Mouse (Mus musculus): Measurements from ENCODE around the gene Arsg. TPM values are rescaled to one million over a fixed set of nuclear protein-coding genes. Genes with fewer than 3 reads are reported as not detected.
A peak's percentile ranks its signal among the peaks of the same experiment; 100 is the strongest.

Arsg gene
- polyA plus RNA-seq, 1 experiment: 5.8 TPM

- Histone ChIP-seq H3K36me3 (ENCODE audit: control insufficient read depth, insufficient read depth, low read length, poor library complexity, severe bottlenecking) (no peaks in the 10 kb centered on the region), H3K27me3 (ENCODE audit: control insufficient read depth, insufficient read depth, low read length, poor library complexity, severe bottlenecking) (no peaks in the 10 kb centered on the region)
- no peak for TF ChIP-seq EP300 (IDR thresholded peaks at IDR 0.05; ENCODE audit: insufficient read depth, low read depth, low read length)
- TF ChIP-seq POLR2A (IDR thresholded peaks at IDR 0.05; ENCODE audit: insufficient read depth, low read length): no peak
- no peak for TF ChIP-seq CTCF (IDR thresholded peaks at IDR 0.05; ENCODE audit: low read depth, low read length)
These were observed 86.1 kb downstream of the Arsg start for GRCm38 (mm10) chr11:109559241-109559640.

GRCm38 (mm10) chr11:109560793-109561257 is 87.7 kb downstream of the Arsg start:
- Histone ChIP-seq H3K4me3 (ENCODE audit: low read depth, low read length) (no peak overlapping the region), H3K4me1 (ENCODE audit: control insufficient read depth, insufficient read depth, low read length) (no peaks in the 10 kb centered on the region), H3K27ac (ENCODE audit: insufficient read depth, low read length) (no peak overlapping the region), H3K27me3 (ENCODE audit: control insufficient read depth, insufficient read depth, low read length, poor library complexity, severe bottlenecking) (no peaks in the 10 kb centered on the region), H3K36me3 (ENCODE audit: control insufficient read depth, insufficient read depth, low read length, poor library complexity, severe bottlenecking) (no peaks in the 10 kb centered on the region), H3K9ac (ENCODE audit: low read depth, poor library complexity, severe bottlenecking) (no peak overlapping the region), H3K9me3 (replicated peaks; ENCODE audit: control insufficient read depth, insufficient read depth, low read length, poor library complexity, severe bottlenecking) (no peaks in the 10 kb centered on the region)
- TF ChIP-seq EP300 (IDR thresholded peaks at IDR 0.05; ENCODE audit: insufficient read depth, low read depth, low read length) (no peak), CTCF (IDR thresholded peaks at IDR 0.05; ENCODE audit: low read depth, low read length) (peak; percentile 48)

More at GRCm38 (mm10) chr11:109559241-109559640, 86.1 kb downstream of the Arsg start:
- Histone ChIP-seq H3K4me3 (ENCODE audit: low read depth, low read length) (no peak overlapping the region), H3K9ac (ENCODE audit: low read depth, poor library complexity, severe bottlenecking) (no peak overlapping the region), H3K27ac (ENCODE audit: insufficient read depth, low read length) (no peak overlapping the region), H3K4me1 (ENCODE audit: control insufficient read depth, insufficient read depth, low read length) (no peaks in the 10 kb centered on the region), H3K9me3 (replicated peaks; ENCODE audit: control insufficient read depth, insufficient read depth, low read length, poor library complexity, severe bottlenecking) (no peaks in the 10 kb centered on the region)

GRCm38 (mm10) chr11:109561445-109561844 is 88.3 kb downstream of the Arsg start:
- no peaks in the 10 kb centered on the region for H3K4me1 ChIP-seq (ENCODE audit: control insufficient read depth, insufficient read depth, low read length)
- no peak overlapping the region for H3K4me3 ChIP-seq (ENCODE audit: low read depth, low read length)
- TF ChIP-seq EP300 (IDR thresholded peaks at IDR 0.05; ENCODE audit: insufficient read depth, low read depth, low read length) (no peak), POLR2A (IDR thresholded peaks at IDR 0.05; ENCODE audit: insufficient read depth, low read length) (no peak), CTCF (IDR thresholded peaks at IDR 0.05; ENCODE audit: low read depth, low read length) (no peak)
- H3K36me3 ChIP-seq (ENCODE audit: control insufficient read depth, insufficient read depth, low read length, poor library complexity, severe bottlenecking): no peaks in the 10 kb centered on the region
- H3K9ac ChIP-seq (ENCODE audit: low read depth, poor library complexity, severe bottlenecking): no peak overlapping the region
- H3K9me3 ChIP-seq (replicated peaks; ENCODE audit: control insufficient read depth, insufficient read depth, low read length, poor library complexity, severe bottlenecking): no peaks in the 10 kb centered on the region
- H3K27me3 ChIP-seq (ENCODE audit: control insufficient read depth, insufficient read depth, low read length, poor library complexity, severe bottlenecking): no peaks in the 10 kb centered on the region
- no peak overlapping the region for H3K27ac ChIP-seq (ENCODE audit: insufficient read depth, low read length)

GRCm38 (mm10) chr11:109563708-109564107 is 90.5 kb downstream of the Arsg start:
- Histone ChIP-seq H3K4me1 (ENCODE audit: control insufficient read depth, insufficient read depth, low read length) (no peaks in the 10 kb centered on the region), H3K9me3 (replicated peaks; ENCODE audit: control insufficient read depth, insufficient read depth, low read length, poor library complexity, severe bottlenecking) (no peaks in the 10 kb centered on the region), H3K36me3 (ENCODE audit: control insufficient read depth, insufficient read depth, low read length, poor library complexity, severe bottlenecking) (no peaks in the 10 kb centered on the region), H3K27me3 (ENCODE audit: control insufficient read depth, insufficient read depth, low read length, poor library complexity, severe bottlenecking) (no peaks in the 10 kb centered on the region), H3K9ac (ENCODE audit: low read depth, poor library complexity, severe bottlenecking) (no peak overlapping the region), H3K27ac (ENCODE audit: insufficient read depth, low read length) (no peak overlapping the region), H3K4me3 (ENCODE audit: low read depth, low read length) (no peak overlapping the region)
- TF ChIP-seq CTCF (IDR thresholded peaks at IDR 0.05; ENCODE audit: low read depth, low read length): no peak
- TF ChIP-seq POLR2A (IDR thresholded peaks at IDR 0.05; ENCODE audit: insufficient read depth, low read length): no peak
- TF ChIP-seq EP300 (IDR thresholded peaks at IDR 0.05; ENCODE audit: insufficient read depth, low read depth, low read length): no peak

GRCm38 (mm10) chr11:109564466-109565214 is 91.5 kb downstream of the Arsg start:
- H3K4me1 ChIP-seq (ENCODE audit: control insufficient read depth, insufficient read depth, low read length): no peaks in the 10 kb centered on the region
- no peaks in the 10 kb centered on the region for H3K9me3 ChIP-seq (replicated peaks; ENCODE audit: control insufficient read depth, insufficient read depth, low read length, poor library complexity, severe bottlenecking)
- TF ChIP-seq EP300 (IDR thresholded peaks at IDR 0.05; ENCODE audit: insufficient read depth, low read depth, low read length) (no peak), CTCF (IDR thresholded peaks at IDR 0.05; ENCODE audit: low read depth, low read length) (no peak), POLR2A (IDR thresholded peaks at IDR 0.05; ENCODE audit: insufficient read depth, low read length) (no peak)
- no peak overlapping the region for H3K9ac ChIP-seq (ENCODE audit: low read depth, poor library complexity, severe bottlenecking)
- H3K4me3 ChIP-seq (ENCODE audit: low read depth, low read length): no peak overlapping the region
- H3K27me3 ChIP-seq (ENCODE audit: control insufficient read depth, insufficient read depth, low read length, poor library complexity, severe bottlenecking): no peaks in the 10 kb centered on the region
- H3K36me3 ChIP-seq (ENCODE audit: control insufficient read depth, insufficient read depth, low read length, poor library complexity, severe bottlenecking): no peaks in the 10 kb centered on the region
- no peak overlapping the region for H3K27ac ChIP-seq (ENCODE audit: insufficient read depth, low read length)

GRCm38 (mm10) chr11:109569007-109569618 is 95.9 kb downstream of the Arsg start:
- no peak for TF ChIP-seq EP300 (IDR thresholded peaks at IDR 0.05; ENCODE audit: insufficient read depth, low read depth, low read length)
- no peak for TF ChIP-seq CTCF (IDR thresholded peaks at IDR 0.05; ENCODE audit: low read depth, low read length)
- TF ChIP-seq POLR2A (IDR thresholded peaks at IDR 0.05; ENCODE audit: insufficient read depth, low read length): no peak
- no peaks in the 10 kb centered on the region for H3K27me3 ChIP-seq (ENCODE audit: control insufficient read depth, insufficient read depth, low read length, poor library complexity, severe bottlenecking)
- no peak overlapping the region for H3K9ac ChIP-seq (ENCODE audit: low read depth, poor library complexity, severe bottlenecking)
- H3K36me3 ChIP-seq (ENCODE audit: control insufficient read depth, insufficient read depth, low read length, poor library complexity, severe bottlenecking): no peaks in the 10 kb centered on the region
- no peaks in the 10 kb centered on the region for H3K9me3 ChIP-seq (replicated peaks; ENCODE audit: control insufficient read depth, insufficient read depth, low read length, poor library complexity, severe bottlenecking)
- H3K27ac ChIP-seq (ENCODE audit: insufficient read depth, low read length): no peak overlapping the region
- no peaks in the 10 kb centered on the region for H3K4me1 ChIP-seq (ENCODE audit: control insufficient read depth, insufficient read depth, low read length)
- H3K4me3 ChIP-seq (ENCODE audit: low read depth, low read length): no peak overlapping the region

Data from ES-Bruce4 (cell line).